Mouse (Mus musculus) spleen, adult 2 months (tissue): Measurements from ENCODE around the gene Otulinl. TPM values are rescaled to one million over a fixed set of nuclear protein-coding genes. Genes with fewer than 3 reads are reported as not detected.

Experiments used
- DNase-seq, 2 experiments: peaks; one replicate each; pipeline versions ENCODE4 v3.0.0 to v3.0.0-alpha.2; 2012 to 2021; ENCODE audit warnings: low spot score in 2 of 2, low read depth in 1 of 2
- H3K27ac ChIP-seq: fragments of 200-500 bp; 2 replicates; pipeline ENCODE4 v1.5.1; 2012; ENCODE audit warnings: low read length, inconsistent platforms; ENCODE audit not compliant: insufficient read depth
- H3K27me3 ChIP-seq: fragments of 200-500 bp; 2 replicates; pipeline ENCODE4 v1.6.1; 2012; ENCODE audit warnings: mild to moderate bottlenecking, moderate library complexity, low read length, inconsistent platforms; ENCODE audit not compliant: control insufficient read depth, insufficient read depth
- H3K36me3 ChIP-seq: fragments of 200-500 bp; 2 replicates; pipeline ENCODE4 v1.6.1; 2012; ENCODE audit warnings: mild to moderate bottlenecking, low read length, inconsistent platforms; ENCODE audit not compliant: control insufficient read depth, insufficient read depth
- H3K4me1 ChIP-seq: fragments of 200-500 bp; 2 replicates; pipeline ENCODE4 v1.6.1; 2011; ENCODE audit warnings: inconsistent platforms; ENCODE audit not compliant: control insufficient read depth, insufficient read depth, insufficient read length
- H3K4me3 ChIP-seq: fragments of 200-500 bp; 2 replicates; pipeline ENCODE4 v1.5.1; 2011; ENCODE audit warnings: mild to moderate bottlenecking, inconsistent platforms; ENCODE audit not compliant: insufficient read depth, insufficient read length; ENCODE audit errors: extremely low read depth
- CTCF ChIP-seq: fragments of 200-500 bp; IDR thresholded peaks from 2 replicates; pipeline ENCODE4 v1.5.1; 2011; ENCODE audit warnings: mild to moderate bottlenecking, inconsistent platforms; ENCODE audit not compliant: insufficient read depth, insufficient read length, insufficient replicate concordance; ENCODE audit errors: extremely low read depth
- POLR2A ChIP-seq: fragments of 200-500 bp; IDR thresholded peaks from 2 replicates; pipeline ENCODE4 v1.6.1; 2011; ENCODE audit warnings: low read depth, low read length, inconsistent platforms
- WGBS: fragments of 180-500 bp; shearing (Covaris S2); methylation state at CpG from one replicate; pipeline ENCODE4 v1.1.7; 2018; 5-methylcytosine and 5-hydroxymethylcytosine counted together
- polyA plus RNA-seq: library from polyadenylated mRNA; depleted of rRNA; stranded (reverse); fragments of >200 nt; gene quantifications from 2 replicates; pipeline ENCODE4 v1.2.3, GENCODE M21; 2012

The Otulinl gene
- polyA plus RNA-seq, 1 experiment, result 16.0 TPM

DNA sequence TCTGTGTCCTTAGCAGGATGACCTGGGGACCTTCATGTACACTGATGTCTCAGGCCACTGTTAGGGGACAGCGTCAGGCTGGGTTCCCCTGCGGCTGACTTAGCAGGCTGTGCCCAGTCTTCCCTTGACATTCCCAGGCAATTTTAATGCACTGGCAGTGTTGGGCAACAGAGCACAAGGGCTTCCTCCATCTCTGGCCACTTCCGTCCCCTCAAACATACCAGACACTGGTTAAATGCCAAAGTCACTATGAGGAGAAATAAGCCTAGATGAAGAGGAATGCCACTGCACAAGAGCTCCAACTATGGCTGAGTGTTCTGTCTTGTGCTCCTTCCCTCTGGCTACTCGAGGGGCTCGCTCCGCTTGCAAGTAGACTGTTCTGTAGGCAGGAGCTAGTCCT lies 8.2 kb downstream of the Otulinl start:
- 83% methylated on average over 6 of the region's 6 CpGs for WGBS
- DNase-seq, result no peak
- H3K27ac ChIP-seq, result peak overlapping the region; percentile 24
- H3K27me3 ChIP-seq, result no peaks in the 10 kb centered on the region
- H3K4me1 ChIP-seq, result peaks cover 27% of the 10 kb centered on the region; the same call in 1 of the 2 replicates
- no peak for TF ChIP-seq CTCF
- TF ChIP-seq POLR2A, result no peak
- H3K36me3 ChIP-seq, result no peaks in the 10 kb centered on the region; the same call in 1 of the 2 replicates
- no peak overlapping the region for H3K4me3 ChIP-seq

DNA sequence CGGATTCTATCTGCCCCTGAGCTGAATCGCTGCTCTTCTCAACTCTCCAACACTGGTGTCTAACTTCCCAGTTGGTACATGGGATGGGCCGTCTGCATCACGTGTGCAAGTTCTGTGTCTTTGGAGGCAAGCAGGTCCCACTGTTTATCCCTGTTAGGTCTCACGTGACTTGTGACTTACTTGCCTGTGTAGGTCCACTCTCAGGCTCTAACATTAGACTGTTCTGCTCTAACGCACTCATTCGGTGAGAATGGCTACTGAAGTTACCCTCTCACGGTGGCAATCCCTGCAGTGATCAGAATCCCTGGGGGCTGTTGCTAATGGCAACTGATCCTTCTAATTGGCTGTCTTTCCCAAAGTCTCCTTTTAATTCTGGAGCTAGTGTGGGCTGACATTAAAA lies 9.1 kb downstream of the Otulinl start:
- TF ChIP-seq CTCF (no peak), POLR2A (no peak)
- 65% methylated on average over 8 of the region's 8 CpGs for WGBS
- peak overlapping the region; percentile 70 for H3K27ac ChIP-seq

DNA sequence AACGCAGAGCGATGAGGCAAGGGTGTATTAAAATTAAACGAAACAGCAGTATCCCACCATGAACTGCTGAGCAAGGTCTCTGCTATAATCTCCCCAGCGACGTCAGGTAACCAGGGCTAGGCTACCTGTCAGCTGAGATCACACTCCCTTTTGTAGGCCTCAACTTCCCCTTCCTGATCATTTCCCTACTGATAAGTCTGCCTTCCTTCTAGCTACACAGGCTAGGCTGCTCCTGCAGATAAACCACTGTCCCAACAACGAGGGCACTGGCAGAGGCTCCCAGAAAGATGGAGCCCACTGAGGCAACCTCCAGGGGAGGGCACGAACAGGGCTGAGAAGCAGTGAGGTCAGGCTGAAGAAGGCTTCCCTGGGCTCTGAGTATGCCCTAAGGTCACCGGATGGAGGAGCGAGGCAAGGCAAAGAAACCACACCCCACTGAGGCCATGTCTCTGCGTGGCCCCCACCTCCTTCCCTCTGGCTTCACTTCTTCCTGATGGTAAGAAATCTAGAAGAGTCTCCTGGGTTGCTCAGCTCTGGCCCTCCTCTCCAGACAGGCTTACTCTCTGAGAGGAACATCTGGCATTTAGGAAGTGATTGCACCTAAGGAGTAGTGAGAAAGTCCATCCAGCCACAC lies 9.7 kb downstream of the Otulinl start:
- H3K4me3 ChIP-seq, result no peak overlapping the region
- DNase-seq, result no peak
- TF ChIP-seq POLR2A, result no peak
- H3K27ac ChIP-seq, result peak overlapping the region; percentile 70
- H3K4me1 ChIP-seq, result peaks cover 27% of the 10 kb centered on the region; the same call in 1 of the 2 replicates
- H3K36me3 ChIP-seq, result no peaks in the 10 kb centered on the region; the same call in 1 of the 2 replicates
- no peaks in the 10 kb centered on the region for H3K27me3 ChIP-seq
- WGBS, result 32% methylated on average over 10 of the region's 10 CpGs

More for the DNA sequence above, 9.1 kb downstream of the Otulinl start:
- Histone ChIP-seq H3K4me3 (no peak overlapping the region), H3K27me3 (no peaks in the 10 kb centered on the region), H3K4me1 (peaks cover 27% of the 10 kb centered on the region; the same call in 1 of the 2 replicates), H3K36me3 (no peaks in the 10 kb centered on the region; the same call in 1 of the 2 replicates)
- DNase-seq, result no peak

DNA sequence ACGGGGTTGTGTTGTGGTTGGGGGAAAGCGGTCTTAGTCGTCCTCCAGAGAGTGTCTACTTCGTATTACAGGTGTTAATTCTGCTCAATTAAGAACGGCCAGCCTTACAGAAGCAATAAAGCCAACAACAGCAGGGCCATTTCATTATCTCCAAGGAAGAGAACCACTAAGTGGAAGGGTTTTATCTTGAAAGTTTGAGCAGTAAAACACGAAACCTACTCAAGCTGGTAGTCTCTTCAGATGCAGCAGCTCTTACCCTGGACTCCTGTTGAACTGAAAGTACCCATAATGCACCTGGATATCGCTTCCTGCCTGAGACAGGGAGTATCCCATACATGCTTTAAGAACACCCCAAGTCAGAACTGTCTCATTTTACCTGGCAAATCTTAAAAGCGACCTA lies 10.7 kb downstream of the Otulinl start:
- WGBS, result 31% methylated on average over 8 of the region's 8 CpGs
- Histone ChIP-seq H3K27ac (peak overlapping the region; percentile 95; the same call in 1 of the 2 replicates), H3K4me1 (peaks cover 29% of the 10 kb centered on the region; the same call in 1 of the 2 replicates), H3K4me3 (no peak overlapping the region), H3K27me3 (no peaks in the 10 kb centered on the region), H3K36me3 (no peaks in the 10 kb centered on the region; the same call in 1 of the 2 replicates)
- TF ChIP-seq CTCF (no peak), POLR2A (peak; percentile 10; the same call in 1 of the 2 replicates)
- DNase-seq, result no peak

DNA sequence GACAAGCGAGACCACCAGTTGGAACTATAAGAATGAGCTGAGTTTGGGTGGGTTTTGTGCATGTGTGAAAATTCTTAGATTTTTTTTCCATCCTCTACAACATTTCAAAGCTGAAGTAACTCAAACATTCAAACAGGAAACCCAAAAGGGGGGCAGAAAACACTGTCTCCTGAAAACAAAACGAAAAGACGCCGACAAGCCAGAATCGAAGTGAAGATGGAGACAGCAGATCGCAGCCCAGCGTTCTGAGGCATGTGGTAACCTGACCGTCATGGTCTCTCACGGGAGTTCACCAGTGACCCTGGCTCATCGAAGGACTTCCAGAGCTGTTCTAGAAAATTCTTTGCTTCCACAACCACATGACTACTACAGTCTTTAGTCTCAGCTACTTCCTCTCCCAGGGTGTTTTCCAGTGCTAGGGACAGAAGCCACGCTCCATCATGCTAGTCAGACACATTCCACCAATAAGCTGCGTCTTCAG lies 11.4 kb downstream of the Otulinl start:
- peaks cover 30% of the 10 kb centered on the region; the same call in 1 of the 2 replicates for H3K4me1 ChIP-seq
- DNase-seq, result no peak
- WGBS, result 52% methylated on average over 12 of the region's 12 CpGs

DNA sequence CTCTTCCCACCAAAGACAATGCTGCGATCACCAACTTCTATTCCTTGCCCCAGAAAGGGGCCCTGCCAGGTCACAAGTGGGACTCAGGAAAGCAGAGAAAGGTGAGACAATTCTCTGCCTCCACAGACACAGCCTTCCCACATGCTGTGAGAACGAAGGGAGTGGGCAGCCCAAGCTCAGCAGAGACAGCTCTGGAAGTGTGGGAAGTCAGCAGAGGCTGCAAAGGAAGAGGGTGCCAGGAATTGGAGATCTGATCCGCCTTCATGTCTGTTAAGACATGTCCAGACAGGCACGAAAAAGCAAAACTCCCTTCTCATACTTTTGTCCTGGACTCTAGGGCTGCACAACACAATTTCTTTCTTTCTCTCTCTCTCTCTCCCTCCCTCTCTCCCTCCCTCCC lies 12.1 kb downstream of the Otulinl start:
- DNase-seq, result no peak
- 74% methylated on average over 4 of the region's 4 CpGs for WGBS
- H3K27ac ChIP-seq, result peak overlapping the region; percentile 79
- no peak for TF ChIP-seq POLR2A
- H3K27me3 ChIP-seq, result no peaks in the 10 kb centered on the region
- H3K36me3 ChIP-seq, result no peaks in the 10 kb centered on the region; the same call in 1 of the 2 replicates
- H3K4me1 ChIP-seq, result peaks cover 27% of the 10 kb centered on the region; the same call in 1 of the 2 replicates
- H3K4me3 ChIP-seq, result no peak overlapping the region

More for the DNA sequence above, 11.4 kb downstream of the Otulinl start:
- TF ChIP-seq CTCF (no peak), POLR2A (no peak)
- Histone ChIP-seq H3K27ac (peak overlapping the region; percentile 95), H3K27me3 (no peaks in the 10 kb centered on the region), H3K36me3 (no peaks in the 10 kb centered on the region; the same call in 1 of the 2 replicates), H3K4me3 (peak overlapping the region; percentile 30; the same call in 1 of the 2 replicates)

DNA sequence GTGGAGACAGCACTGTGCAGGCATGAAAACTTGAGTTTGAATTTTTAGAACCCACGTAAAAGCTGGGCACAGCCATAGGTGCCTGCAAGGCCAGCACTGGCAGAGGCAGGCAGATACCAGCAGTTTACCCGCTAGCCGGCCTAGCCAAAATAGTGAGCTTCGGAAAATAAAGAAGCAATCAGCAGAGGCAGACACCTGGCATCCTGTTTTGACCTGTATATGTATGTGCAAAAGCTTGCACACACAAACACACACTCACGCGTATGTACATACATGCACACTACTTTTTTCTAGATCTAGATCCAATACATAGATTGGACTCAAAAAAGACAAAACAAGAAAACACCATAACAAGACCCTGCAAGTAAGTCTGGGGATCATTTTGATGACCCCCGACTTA lies 12.8 kb downstream of the Otulinl start:
- TF ChIP-seq CTCF (no peak), POLR2A (no peak)
- 0 out of 2 replicates have a peak, but pooled peaks cover 1% of the 10 kb centered on the region for H3K36me3 ChIP-seq
- DNase-seq, result no peak
- peak overlapping the region; percentile 79 for H3K27ac ChIP-seq
- no peak overlapping the region for H3K4me3 ChIP-seq
- WGBS, result 71% methylated on average over 7 of the region's 7 CpGs
- H3K4me1 ChIP-seq, result peaks cover 27% of the 10 kb centered on the region; the same call in 1 of the 2 replicates
- no peaks in the 10 kb centered on the region for H3K27me3 ChIP-seq
